Mouse (Mus musculus) olfactory bulb, adult 2 months (tissue): ENCODE measurements at regions not wholly inside any gene's neighbourhood (a gene's known extent, or its start where the extent isn't known, plus 50 kb on each side); places are given as distances from the start of the nearest gene placed in this dataset.

ENCODE experiments used
- CTCF ChIP-seq: fragments of 200-500 bp; IDR thresholded peaks from 2 replicates; pipeline ENCODE4 v1.5.1; 2012; ENCODE audit warnings: low read depth, mild to moderate bottlenecking, low read length, moderate library complexity; ENCODE audit not compliant: insufficient read depth
- POLR2A ChIP-seq: fragments of 200-500 bp; IDR thresholded peaks from 2 replicates; pipeline ENCODE4 v1.6.1; 2012; ENCODE audit warnings: mild to moderate bottlenecking, low read depth, low read length, moderate library complexity; ENCODE audit not compliant: insufficient read depth

- no peak for TF ChIP-seq CTCF
- no peak for TF ChIP-seq POLR2A
Measured at GRCm38 (mm10) chr2:28377948-28378822, 68.4 kb upstream of the Ppp1r26 start.
